Mouse (Mus musculus) CD8-positive naive resting alpha-beta T cell, adult 2 months (primary cell): ENCODE data around the gene Skint3.
"Not testable (repeated sequence)": the region's sequence is repeated elsewhere in the genome, so short reads cannot be mapped to it uniquely, and the experiment has no call there.

Experiments
- DNase-seq, 2 experiments: peaks; one replicate each; pipeline ENCODE4 v3.0.0; 2022; ENCODE audit warnings: low read depth in 2 of 2, low spot score in 2 of 2

Gene Skint3

GRCm38 (mm10) chr4:112231945-112232344 is at the start of gene Skint3:
Skint3 (plus strand) TSS chr4:112232245.
- DNase-seq: no peak

GRCm38 (mm10) chr4:112243416-112243815 is 11.4 kb downstream of the Skint3 start:
- no peak for DNase-seq

- DNase-seq: no peak
Measured at GRCm38 (mm10) chr4:112243951-112244350, 11.9 kb downstream of the Skint3 start.

- no peak for DNase-seq
Measured at GRCm38 (mm10) chr4:112256022-112256421, 24.0 kb downstream of the Skint3 start.

- no peak for DNase-seq
Measured at GRCm38 (mm10) chr4:112287178-112287974, 55.3 kb downstream of the Skint3 start.

- DNase-seq: no peak
Measured at GRCm38 (mm10) chr4:112288396-112288795, 56.4 kb downstream of the Skint3 start.

GRCm38 (mm10) chr4:112302305-112302704 is 70.3 kb downstream of the Skint3 start:
- no peak for DNase-seq

GRCm38 (mm10) chr4:112302855-112303509 is 70.9 kb downstream of the Skint3 start:
- no peak for DNase-seq

GRCm38 (mm10) chr4:112349111-112349510 is 117.1 kb downstream of the Skint3 start:
- DNase-seq: not testable (repeated sequence)
